Mouse (Mus musculus) urinary bladder, adult 18-20 months (tissue): ENCODE results near the gene C8b.
A peak's percentile ranks its signal among the peaks of the same experiment; 100 is the strongest.

ENCODE experiments used
- DNase-seq, 2 experiments: peaks; one replicate each; pipeline ENCODE4 v3.0.0; 2022; ENCODE audit warnings: low spot score in 2 of 2, mixed read lengths in 2 of 2

The C8b gene

GRCm38 (mm10) chr4:104766065-104766464 lies at the start of gene C8b:
Gene C8b (plus strand): TSS chr4:104766317.
- DNase-seq: peak in 1 of 2 experiments; percentile 1

- no peak for DNase-seq
Observed at GRCm38 (mm10) chr4:104716506-104716905, 49.6 kb upstream of the C8b start.

GRCm38 (mm10) chr4:104718973-104719795 lies 46.9 kb upstream of the C8b start:
- no peak for DNase-seq

- DNase-seq: no peak
Observed at GRCm38 (mm10) chr4:104723527-104724045, 42.5 kb upstream of the C8b start.

GRCm38 (mm10) chr4:104724258-104724657 lies 41.9 kb upstream of the C8b start:
- no peak for DNase-seq

- DNase-seq: no peak
Observed at GRCm38 (mm10) chr4:104725673-104726072, 40.4 kb upstream of the C8b start.

- DNase-seq: peak; percentile 21 to 59
Observed at GRCm38 (mm10) chr4:104729185-104729584, 36.9 kb upstream of the C8b start.

- no peak for DNase-seq
Observed at GRCm38 (mm10) chr4:104746500-104746899, 19.6 kb upstream of the C8b start.

- no peak for DNase-seq
Observed at GRCm38 (mm10) chr4:104754090-104754489, 12.0 kb upstream of the C8b start.

GRCm38 (mm10) chr4:104760878-104761624 lies 5.1 kb upstream of the C8b start:
- no peak for DNase-seq

- DNase-seq: no peak
Observed at GRCm38 (mm10) chr4:104768190-104768589, 2.1 kb downstream of the C8b start.

- DNase-seq: no peak
Observed at GRCm38 (mm10) chr4:104769602-104770001, 3.5 kb downstream of the C8b start.

- DNase-seq: no peak
Observed at GRCm38 (mm10) chr4:104770331-104770730, 4.2 kb downstream of the C8b start.

- no peak for DNase-seq
Observed at GRCm38 (mm10) chr4:104775601-104776000, 9.5 kb downstream of the C8b start.

GRCm38 (mm10) chr4:104779460-104779859 lies 13.3 kb downstream of the C8b start:
- DNase-seq: no peak

GRCm38 (mm10) chr4:104781441-104781840 lies 15.3 kb downstream of the C8b start:
- no peak for DNase-seq

GRCm38 (mm10) chr4:104782346-104782745 lies 16.2 kb downstream of the C8b start:
- DNase-seq: no peak

- DNase-seq: no peak
Observed at GRCm38 (mm10) chr4:104792111-104792510, 26.0 kb downstream of the C8b start.

GRCm38 (mm10) chr4:104798951-104799350 lies 32.8 kb downstream of the C8b start:
- no peak for DNase-seq

- no peak for DNase-seq
Observed at GRCm38 (mm10) chr4:104801625-104802024, 35.5 kb downstream of the C8b start.

GRCm38 (mm10) chr4:104804100-104804499 lies 38.0 kb downstream of the C8b start:
- peak in 1 of 2 experiments; percentile 1 for DNase-seq

- no peak for DNase-seq
Observed at GRCm38 (mm10) chr4:104805414-104806257, 39.5 kb downstream of the C8b start.
